Mouse (Mus musculus) brain, embryonic 14.5 days (tissue): ENCODE data around the gene Acad11.
A peak's percentile ranks its signal among the peaks of the same experiment; 100 is the strongest.

ENCODE experiments used
- CTCF ChIP-seq: fragments of 200-500 bp; IDR thresholded peaks from 2 replicates; pipeline ENCODE4 v1.5.1; 2012; ENCODE audit warnings: inconsistent platforms, mild to moderate bottlenecking, moderate library complexity, borderline replicate concordance; ENCODE audit not compliant: insufficient read depth, insufficient read length; ENCODE audit errors: extremely low read depth
- POLR2A ChIP-seq: fragments of 200-500 bp; IDR thresholded peaks from 2 replicates; pipeline ENCODE4 v1.6.1; 2012; ENCODE audit warnings: mild to moderate bottlenecking, inconsistent platforms, borderline replicate concordance; ENCODE audit not compliant: poor library complexity, insufficient read depth, insufficient read length, severe bottlenecking; ENCODE audit errors: extremely low read depth

DNA sequence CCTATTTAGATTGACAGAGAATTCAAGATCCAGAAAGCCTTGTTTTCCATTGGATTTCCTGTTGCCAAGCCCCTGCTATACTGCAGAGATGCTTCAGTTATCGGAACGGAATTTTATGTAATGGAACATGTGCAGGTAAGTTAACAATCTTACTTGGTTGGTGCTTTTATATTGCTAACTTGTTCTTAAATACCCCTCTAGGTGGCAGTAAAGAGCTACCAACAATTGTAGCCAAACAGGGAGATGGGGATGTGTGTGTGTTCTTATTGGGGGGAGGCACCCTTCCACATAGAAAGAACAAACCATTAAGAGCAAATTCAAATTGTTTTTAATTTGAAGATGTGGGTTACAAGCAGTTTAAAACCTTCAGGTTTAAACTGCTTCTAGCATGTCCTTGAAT, 12.6 kb downstream of the Acad11 start:
- no peak for TF ChIP-seq POLR2A
- TF ChIP-seq CTCF: peak; percentile 34; the same call in 1 of the 2 replicates
